In the genomic region with DNA sequence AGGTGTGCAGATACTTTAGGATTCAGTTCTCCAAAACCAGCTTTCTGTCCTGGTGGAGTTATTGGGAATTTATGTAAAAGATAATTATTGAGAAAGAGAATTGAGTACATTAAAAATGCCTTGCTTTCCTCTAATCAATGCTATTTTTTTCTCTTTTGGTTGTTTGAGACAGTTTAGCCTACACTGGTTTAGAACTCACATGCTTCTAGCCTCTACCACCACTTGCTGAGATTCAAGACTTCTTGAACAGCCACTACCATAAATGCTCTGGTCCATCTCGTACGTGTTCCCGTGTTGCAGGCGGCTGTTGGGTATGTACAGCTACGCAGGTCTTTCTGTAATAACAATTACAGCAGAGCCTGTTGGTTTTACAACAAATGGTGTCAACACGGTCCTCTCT, we compare ENCODE assay signal across 8 mouse cellular contexts. TPM values are rescaled to one million over a fixed set of nuclear protein-coding genes. Genes with fewer than 3 reads are reported as not detected.
DNase-seq lines count a peak whose midpoint lies in the region; ATAC-seq and TF ChIP-seq lines count a peak whose summit lies in the region.

No protein-coding gene starts in this region.

- 0 out of 2 replicates have a peak overlapping the region, but pooled peaks have one; percentile 92 for H3K9ac ChIP-seq in embryonic facial prominence, embryonic 14.5 days (ENCODE audit: low read depth, low read length)
- no peak overlapping the region for H3K9ac ChIP-seq in intestine, embryonic 15.5 days
- peak overlapping the region; percentile 96; the same call in 1 of the 2 replicates for H3K9ac ChIP-seq in neural tube, embryonic 13.5 days

- TF ChIP-seq CTCF in left cerebral cortex, adult 2 months (IDR thresholded peaks at IDR 0.05), result peak; percentile 29

- 62% methylated on average over 6 of the region's 6 CpGs for WGBS in embryonic facial prominence, embryonic 14.5 days
- 64% methylated on average over 6 of the region's 6 CpGs for WGBS in intestine, embryonic 15.5 days
- 53% methylated on average over 6 of the region's 6 CpGs for WGBS in neural tube, embryonic 13.5 days

- no peak overlapping the region for H3K27ac ChIP-seq in left cerebral cortex, adult 2 months
- H3K27ac ChIP-seq in embryonic facial prominence, embryonic 14.5 days (replicated peaks; ENCODE audit: low read depth, low read length), result 0 out of 2 replicates have a peak overlapping the region, but pooled peaks have one; percentile 93
- H3K27ac ChIP-seq in intestine, embryonic 15.5 days, result no peak overlapping the region
- H3K27ac ChIP-seq in neural tube, embryonic 13.5 days (replicated peaks), result peak overlapping the region; percentile 97; the same call in 1 of the 2 replicates

- peak overlapping the region; percentile 76 for H3K4me3 ChIP-seq in left cerebral cortex, adult 2 months
- H3K4me3 ChIP-seq in embryonic facial prominence, embryonic 14.5 days (ENCODE audit: low read depth, low read length), result peak overlapping the region; percentile 86
- H3K4me3 ChIP-seq in intestine, embryonic 15.5 days (replicated peaks), result peak overlapping the region; percentile 95
- H3K4me3 ChIP-seq in neural tube, embryonic 13.5 days, result peak overlapping the region; percentile 95

- H3K36me3 ChIP-seq in embryonic facial prominence, embryonic 14.5 days (ENCODE audit: control insufficient read depth, insufficient read depth, low read length), result no peaks in the 10 kb centered on the region
- H3K36me3 ChIP-seq in intestine, embryonic 15.5 days, result no peaks in the 10 kb centered on the region
- H3K36me3 ChIP-seq in neural tube, embryonic 13.5 days, result peaks cover 8% of the 10 kb centered on the region; the same call in 1 of the 2 replicates

- no peaks in the 10 kb centered on the region for H3K27me3 ChIP-seq in embryonic facial prominence, embryonic 14.5 days (replicated peaks; ENCODE audit: control insufficient read depth, insufficient read depth, low read length)
- no peaks in the 10 kb centered on the region for H3K27me3 ChIP-seq in intestine, embryonic 15.5 days (replicated peaks)
- H3K27me3 ChIP-seq in neural tube, embryonic 13.5 days, result no peaks in the 10 kb centered on the region

- peaks cover 25% of the 10 kb centered on the region for H3K4me1 ChIP-seq in embryonic facial prominence, embryonic 14.5 days (ENCODE audit: control insufficient read depth, insufficient read depth, low read length)
- H3K4me1 ChIP-seq in intestine, embryonic 15.5 days (replicated peaks), result peaks cover 26% of the 10 kb centered on the region
- peaks cover 42% of the 10 kb centered on the region for H3K4me1 ChIP-seq in neural tube, embryonic 13.5 days (replicated peaks)

- DNase-seq in left cerebral cortex, adult 2 months (ENCODE audit: extremely low spot score in 1 of 2, low spot score in 2 of 2), result no peak
- DNase-seq in left cerebral cortex, adult 8-10 months (ENCODE audit: low spot score in 2 of 2), result no peak
- no peak for DNase-seq in embryonic facial prominence, embryonic 14.5 days (ENCODE audit: low spot score)
- no peak for DNase-seq in layer of hippocampus, postnatal 14 days (ENCODE audit: low spot score in 2 of 2)
- DNase-seq in adrenal gland, adult 2 months, result no peak
- DNase-seq in ovary, postnatal 10 days (ENCODE audit: low spot score), result no peak

- ATAC-seq in embryonic facial prominence, embryonic 14.5 days (ENCODE audit: low read depth), result no peak
- ATAC-seq in intestine, embryonic 15.5 days, result peak; percentile 14; the same call in 1 of the 2 replicates
- peak; percentile 49 for ATAC-seq in neural tube, embryonic 13.5 days (ENCODE audit: low read depth)

- no peaks in the 10 kb centered on the region for H3K9me3 ChIP-seq in embryonic facial prominence, embryonic 14.5 days (ENCODE audit: control insufficient read depth, low read length)
- no peaks in the 10 kb centered on the region for H3K9me3 ChIP-seq in intestine, embryonic 15.5 days
- H3K9me3 ChIP-seq in neural tube, embryonic 13.5 days, result no peaks in the 10 kb centered on the region

- peak overlapping the region; percentile 49 for H3K4me2 ChIP-seq in embryonic facial prominence, embryonic 14.5 days (ENCODE audit: low read depth, low read length)
- H3K4me2 ChIP-seq in intestine, embryonic 15.5 days (replicated peaks), result peak overlapping the region; percentile 86
- peak overlapping the region; percentile 95 for H3K4me2 ChIP-seq in neural tube, embryonic 13.5 days

- intact Hi-C loops in left cerebral cortex, adult 2 months (cut with DNase I), result loop anchor here (2.0 to 5.0 kb wide), 2 partner anchors 66 to 90 kb away; partner anchors contain the start of gene Cemip

RNA-seq across cellular contexts. Expression of gene Abhd17c, which starts 0.7 kb away (rescaled TPM):
- 10 to 100 TPM; 33.3 to 37.6 TPM for total RNA-seq in left cerebral cortex, adult 2 months (2021)
- 10 to 100 TPM; 31.1 to 34.7 (median 32.1) TPM for total RNA-seq in left cerebral cortex, adult 8-10 months (2022)
- 32.8 and 34.9 TPM in 2 replicates for polyA plus RNA-seq in embryonic facial prominence, embryonic 14.5 days (2014; fragmentation: Nextera tagmentation; extraction: Ambion mirVana)
- polyA plus RNA-seq in intestine, embryonic 15.5 days (2015; fragmentation: Nextera tagmentation; extraction: Ambion mirVana), result 90.4 and 95.3 TPM in 2 replicates
- polyA plus RNA-seq in neural tube, embryonic 13.5 days (2015; fragmentation: Nextera tagmentation; extraction: Ambion mirVana), result 55.8 and 62.5 TPM in 2 replicates
- total RNA-seq in layer of hippocampus, postnatal 14 days (2021), result 10 to 100 TPM; 61.6 to 61.9 TPM
- 10 to 100 TPM; 31.0 to 32.1 TPM for total RNA-seq in adrenal gland, adult 2 months (2021)
- polyA plus RNA-seq in adrenal gland, adult 2 months (2012; rRNA removed), result 43.7 and 45.6 TPM in 2 replicates

Comparison
In these comparisons a context has a peak if more than half of its experiments do, and no peak if none do; other contexts are left out.
1. H3K27ac ChIP-seq: peak in embryonic facial prominence, embryonic 14.5 days (single experiment) and neural tube, embryonic 13.5 days (single experiment); none in left cerebral cortex, adult 2 months (single experiment) and intestine, embryonic 15.5 days (single experiment).
2. Peak in every context shown above with its lines, with median percentiles within 50 percentile points of each other: H3K4me3 ChIP-seq and H3K4me2 ChIP-seq.